Mouse (Mus musculus) layer of hippocampus, adult 6 months (tissue): ENCODE measurements around the gene 5730507C01Rik. TPM values are rescaled to one million over a fixed set of nuclear protein-coding genes. Genes with fewer than 3 reads are reported as not detected.

Experiments used
- long read RNA-seq, 2 experiments: library from polyadenylated mRNA; unstranded; transcript quantifications; one replicate each; pipeline ENCODE4 v2.0.0; 2019 to 2020
- polyA plus RNA-seq: library from polyadenylated mRNA; unstranded; fragments of <200 nt; fragmentation: Nextera tagmentation; gene quantifications from 2 replicates; pipeline ENCODE4 v1.2.3, GENCODE M21; 2021

5730507C01Rik gene
- 0.16 and 0.26 TPM in 2 replicates for polyA plus RNA-seq
- long read RNA-seq, experiment 1, partial matches to known transcripts, result 0 of 1 reads
- long read RNA-seq, experiment 1, other reads (novel, unspliced or antisense), result 0 of 1 reads
- long read RNA-seq, experiment 2, partial matches to known transcripts, result 0 of 2 reads
- long read RNA-seq, experiment 2, other reads (novel, unspliced or antisense), result 1 of 2 reads

GRCm38 (mm10) chr12:18514171-18514570 is at the start of gene 5730507C01Rik:
Gene 5730507C01Rik (plus strand): TSS chr12:18514510.

